Mouse (Mus musculus) cerebellum, adult 2 months (tissue): Measurements from ENCODE around the gene Med20.

Source experiments
- CTCF ChIP-seq: fragments of 200-500 bp; IDR thresholded peaks from 2 replicates; pipeline ENCODE4 v1.5.1; 2011; ENCODE audit warnings: low read depth, mild to moderate bottlenecking, control low read depth, low read length, moderate library complexity, borderline replicate concordance; ENCODE audit not compliant: insufficient read depth
- POLR2A ChIP-seq: fragments of 200-500 bp; IDR thresholded peaks from 2 replicates; pipeline ENCODE4 v1.6.1; 2011; ENCODE audit warnings: low read length, control low read depth, borderline replicate concordance; ENCODE audit not compliant: insufficient read depth

- TF ChIP-seq POLR2A (no peak), CTCF (no peak)
These were observed 22.8 kb downstream of the Med20 start for GRCm38 (mm10) chr17:47633999-47634770.
